Mouse (Mus musculus) liver, embryonic 16.5 days (tissue): ENCODE measurements around the gene Chp2. TPM values are rescaled to one million over a fixed set of nuclear protein-coding genes. Genes with fewer than 3 reads are reported as not detected.

Experiments
- ATAC-seq: fragments of 200-750 bp; cut with Nextera tagmentation; 2 replicates; pipeline ENCODE4 v1.8.0; 2017; ENCODE audit warnings: low read depth, mild to moderate bottlenecking, moderate number of reproducible peaks, moderate library complexity
- H3K27ac ChIP-seq: fragments of 300-500 bp; sonication (generic); 2 replicates; pipeline ENCODE4 v1.5.1; 2014; ENCODE audit warnings: mild to moderate bottlenecking, low read length
- H3K27me3 ChIP-seq: fragments of 300-500 bp; sonication (generic); 2 replicates; pipeline ENCODE4 v1.6.1; 2014; ENCODE audit warnings: low read depth, low read length, mixed read lengths; ENCODE audit not compliant: control insufficient read depth, insufficient read depth
- H3K36me3 ChIP-seq: fragments of 300-500 bp; sonication (generic); 2 replicates; pipeline ENCODE4 v1.6.1; 2014; ENCODE audit warnings: mild to moderate bottlenecking; ENCODE audit not compliant: control insufficient read depth, insufficient read depth
- H3K4me1 ChIP-seq: fragments of 300-500 bp; sonication (generic); 2 replicates; pipeline ENCODE4 v1.6.1; 2014; ENCODE audit warnings: low read depth, low read length, mixed read lengths; ENCODE audit not compliant: control insufficient read depth
- H3K4me2 ChIP-seq: fragments of 300-500 bp; sonication (generic); 2 replicates; pipeline ENCODE4 v1.6.1; 2014; ENCODE audit warnings: low read depth, low read length, mixed read lengths
- H3K4me3 ChIP-seq: fragments of 300-500 bp; sonication (generic); 2 replicates; pipeline ENCODE4 v1.5.1; 2014; ENCODE audit warnings: low read depth, mild to moderate bottlenecking, low read length
- H3K9ac ChIP-seq: fragments of 300-500 bp; sonication (generic); 2 replicates; pipeline ENCODE4 v1.6.1; 2014; ENCODE audit warnings: low read depth, low read length
- H3K9me3 ChIP-seq: fragments of 300-500 bp; sonication (generic); replicated peaks from 2 replicates; pipeline ENCODE4 v1.6.1; 2016; ENCODE audit warnings: low read length; ENCODE audit not compliant: control insufficient read depth
- WGBS: fragments of 180-500 bp; shearing (Covaris S2); extraction: QIAGEN DNeasy Blood & Tissue Kit; methylation state at CpG from one replicate; pipeline ENCODE4 v1.1.7; 2014; ENCODE audit not compliant: insufficient replicate concordance; 5-methylcytosine and 5-hydroxymethylcytosine counted together
- polyA plus RNA-seq: library from polyadenylated mRNA; unstranded; fragments of >200 nt; fragmentation: Nextera tagmentation; extraction: Ambion mirVana; gene quantifications from 2 replicates; pipeline ENCODE4 v1.2.1, GENCODE M21; 2015

Chp2 gene
- 3.1 TPM in 2 replicates for polyA plus RNA-seq

DNA sequence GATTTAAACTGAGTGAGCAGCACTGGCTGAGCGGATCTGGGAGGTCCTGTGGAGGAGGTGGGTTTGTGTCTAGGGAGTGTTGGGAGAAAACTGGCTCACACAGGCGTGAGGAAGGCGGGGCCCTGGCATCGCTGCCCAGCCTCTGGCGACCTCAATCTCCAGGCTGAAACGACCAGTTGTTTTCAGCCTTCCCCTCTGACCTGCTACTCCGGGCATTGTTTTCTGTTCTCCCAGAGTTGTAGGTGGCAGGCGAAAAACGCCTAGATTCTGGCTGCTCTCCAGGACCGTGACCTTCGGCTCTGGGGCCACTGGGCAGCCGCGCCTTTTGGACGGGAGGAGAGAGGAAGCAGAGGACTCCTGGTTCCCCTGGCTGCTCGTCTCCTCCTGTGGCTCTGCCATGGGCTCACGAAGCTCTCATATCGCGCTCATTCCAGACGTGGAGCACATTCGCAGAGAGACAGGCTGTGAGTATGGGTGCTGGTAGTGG, at the start of gene Chp2:
TSS of gene Chp2 (plus strand) at position 182 of the 487 bp plus-strand sequence.
- Histone ChIP-seq H3K4me2 (peak within 1 kb of the TSS; percentile 48), H3K27ac (no peak within 1 kb of the TSS), H3K9me3 (0 out of 2 replicates have a peak, but pooled peaks cover 2% of the 10 kb centered on the region), H3K4me1 (no peaks in the 10 kb centered on the region), H3K9ac (no peak within 1 kb of the TSS), H3K36me3 (no peaks in the 10 kb centered on the region), H3K4me3 (peak within 1 kb of the TSS; percentile 43), H3K27me3 (no peaks in the 10 kb centered on the region)
- peak; percentile 81 for ATAC-seq
- 18% methylated on average over 20 of the region's 20 CpGs for WGBS

GRCm38 (mm10) chr7:122170705-122171104, 48.6 kb upstream of the Chp2 start:
- WGBS, result 84% methylated on average over 6 of the region's 6 CpGs
- peaks cover 52% of the 10 kb centered on the region for H3K36me3 ChIP-seq

DNA sequence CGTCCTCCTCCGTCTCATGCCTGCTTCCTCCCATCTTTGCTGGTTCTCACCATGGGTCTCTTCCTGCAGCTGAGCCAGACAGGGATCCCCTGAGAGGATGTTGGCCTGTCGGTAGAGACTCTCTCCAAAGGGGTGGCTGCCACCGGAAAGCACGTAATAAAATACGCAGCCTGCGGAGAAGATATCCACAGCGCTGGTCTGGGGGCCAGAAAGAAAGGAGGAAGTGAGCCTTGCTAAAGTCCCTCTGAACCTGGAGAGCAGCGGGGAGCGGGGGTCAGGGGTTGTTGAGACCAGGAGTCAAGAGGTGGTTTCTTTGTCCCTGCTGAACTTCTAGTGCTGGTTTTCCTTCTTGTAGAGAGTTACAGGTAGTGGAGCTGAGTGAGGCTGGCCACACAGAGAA, 47.7 kb upstream of the Chp2 start:
- Histone ChIP-seq H3K9ac (no peak overlapping the region), H3K9me3 (no peaks in the 10 kb centered on the region), H3K27ac (no peak overlapping the region), H3K36me3 (peaks cover 43% of the 10 kb centered on the region), H3K4me2 (no peak overlapping the region), H3K4me1 (no peaks in the 10 kb centered on the region), H3K4me3 (no peak overlapping the region), H3K27me3 (no peaks in the 10 kb centered on the region)
- ATAC-seq, result no peak
- 46% methylated on average over 10 of the region's 10 CpGs for WGBS

More at GRCm38 (mm10) chr7:122170705-122171104, 48.6 kb upstream of the Chp2 start:
- no peaks in the 10 kb centered on the region for H3K27me3 ChIP-seq
- H3K27ac ChIP-seq, result no peak overlapping the region
- no peak overlapping the region for H3K4me2 ChIP-seq
- H3K4me3 ChIP-seq, result no peak overlapping the region
- no peaks in the 10 kb centered on the region for H3K4me1 ChIP-seq
- no peak for ATAC-seq
- no peaks in the 10 kb centered on the region for H3K9me3 ChIP-seq
- H3K9ac ChIP-seq, result no peak overlapping the region

- no peaks in the 10 kb centered on the region for H3K36me3 ChIP-seq
- no peaks in the 10 kb centered on the region for H3K4me1 ChIP-seq
- no peaks in the 10 kb centered on the region for H3K27me3 ChIP-seq
- no peak for ATAC-seq
- H3K4me2 ChIP-seq, result no peak overlapping the region
- H3K9ac ChIP-seq, result no peak overlapping the region
- no peak overlapping the region for H3K27ac ChIP-seq
- WGBS, result 58% methylated on average over 7 of the region's 7 CpGs
- H3K4me3 ChIP-seq, result no peak overlapping the region
- no peaks in the 10 kb centered on the region for H3K9me3 ChIP-seq
Measured at GRCm38 (mm10) chr7:122180720-122181119, 38.6 kb upstream of the Chp2 start.

GRCm38 (mm10) chr7:122184569-122184968, 34.7 kb upstream of the Chp2 start:
- Histone ChIP-seq H3K36me3 (no peaks in the 10 kb centered on the region), H3K9me3 (no peaks in the 10 kb centered on the region), H3K4me2 (no peak overlapping the region), H3K27me3 (no peaks in the 10 kb centered on the region), H3K27ac (no peak overlapping the region), H3K4me1 (no peaks in the 10 kb centered on the region), H3K4me3 (no peak overlapping the region), H3K9ac (no peak overlapping the region)
- WGBS, result 48% methylated on average over 5 of the region's 5 CpGs
- no peak for ATAC-seq

DNA sequence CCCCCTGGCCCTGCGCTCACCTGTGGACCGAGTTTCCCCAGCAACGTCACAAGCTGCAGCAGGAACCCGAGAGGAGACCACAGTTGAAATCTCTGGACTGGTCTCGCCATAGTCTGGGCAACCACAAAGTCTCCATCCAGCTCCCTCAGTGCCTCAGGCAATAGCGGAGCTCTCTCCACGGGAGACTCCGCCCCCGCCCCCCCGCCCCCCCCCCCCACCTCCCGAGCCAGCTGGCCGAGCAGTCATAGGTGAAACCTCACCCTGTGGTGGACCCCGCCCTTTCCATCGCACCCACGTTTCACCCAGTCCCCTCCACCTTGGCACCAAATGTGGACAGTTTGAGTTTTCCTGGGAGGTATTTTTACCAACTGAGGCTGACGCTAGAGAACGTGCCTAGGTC, 33.3 kb upstream of the Chp2 start, which contains the start of gene Ern2:
TSS of gene Ern2 (minus strand) at position 165 of the 400 bp plus-strand sequence.
- WGBS, result 22% methylated on average over 13 of the region's 17 CpGs
- ATAC-seq, result no peak
- Histone ChIP-seq H3K4me2 (no peak within 1 kb of the TSS), H3K4me1 (no peaks in the 10 kb centered on the region), H3K27ac (no peak within 1 kb of the TSS), H3K9ac (no peak within 1 kb of the TSS), H3K27me3 (no peaks in the 10 kb centered on the region), H3K4me3 (no peak within 1 kb of the TSS), H3K9me3 (no peaks in the 10 kb centered on the region), H3K36me3 (no peaks in the 10 kb centered on the region)

GRCm38 (mm10) chr7:122189484-122189883, 29.8 kb upstream of the Chp2 start:
- no peaks in the 10 kb centered on the region for H3K9me3 ChIP-seq
- no peak for ATAC-seq
- no peaks in the 10 kb centered on the region for H3K36me3 ChIP-seq
- H3K4me2 ChIP-seq, result no peak overlapping the region
- H3K27ac ChIP-seq, result no peak overlapping the region
- 32% methylated on average over 7 of the region's 7 CpGs for WGBS
- H3K4me1 ChIP-seq, result no peaks in the 10 kb centered on the region
- no peak overlapping the region for H3K9ac ChIP-seq
- H3K27me3 ChIP-seq, result no peaks in the 10 kb centered on the region
- H3K4me3 ChIP-seq, result no peak overlapping the region

DNA sequence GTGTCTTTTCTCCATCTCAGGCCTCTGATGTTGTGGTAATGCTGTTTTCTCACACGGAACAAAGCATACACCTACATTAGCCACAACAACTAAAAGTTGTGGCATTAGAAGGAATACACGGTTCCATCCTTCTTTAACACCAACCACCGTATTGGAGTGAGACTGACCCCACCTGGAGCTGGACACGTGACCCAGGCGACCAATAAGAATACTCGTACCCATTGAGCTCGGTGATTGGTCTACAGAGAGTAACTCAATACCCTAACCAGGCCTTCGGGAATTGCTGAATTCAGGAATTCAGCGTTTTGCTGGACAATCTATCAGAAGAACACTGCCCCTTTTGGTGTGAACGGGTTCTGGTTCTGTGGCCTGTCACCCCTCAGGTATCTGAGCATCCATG, 28.2 kb upstream of the Chp2 start:
- ATAC-seq, result no peak
- H3K4me3 ChIP-seq, result no peak overlapping the region
- WGBS, result 57% methylated on average over 10 of the region's 10 CpGs
- H3K36me3 ChIP-seq, result no peaks in the 10 kb centered on the region
- H3K9ac ChIP-seq, result no peak overlapping the region
- H3K27me3 ChIP-seq, result no peaks in the 10 kb centered on the region
- H3K4me2 ChIP-seq, result no peak overlapping the region
- H3K4me1 ChIP-seq, result no peaks in the 10 kb centered on the region
- no peaks in the 10 kb centered on the region for H3K9me3 ChIP-seq
- H3K27ac ChIP-seq, result no peak overlapping the region

GRCm38 (mm10) chr7:122193919-122194318, 25.4 kb upstream of the Chp2 start:
- no peaks in the 10 kb centered on the region for H3K36me3 ChIP-seq
- no peak overlapping the region for H3K9ac ChIP-seq
- no peak overlapping the region for H3K4me2 ChIP-seq
- ATAC-seq, result no peak
- H3K27ac ChIP-seq, result no peak overlapping the region
- H3K27me3 ChIP-seq, result no peaks in the 10 kb centered on the region
- no peak overlapping the region for H3K4me3 ChIP-seq
- H3K9me3 ChIP-seq, result no peaks in the 10 kb centered on the region
- H3K4me1 ChIP-seq, result no peaks in the 10 kb centered on the region
